Mouse (Mus musculus): ENCODE measurements around the gene Ahr. TPM values are rescaled to one million over a fixed set of nuclear protein-coding genes. Genes with fewer than 3 reads are reported as not detected.

The Ahr gene
- polyA plus RNA-seq, 1 experiment from 2014 or later = 7.6 TPM

DNA sequence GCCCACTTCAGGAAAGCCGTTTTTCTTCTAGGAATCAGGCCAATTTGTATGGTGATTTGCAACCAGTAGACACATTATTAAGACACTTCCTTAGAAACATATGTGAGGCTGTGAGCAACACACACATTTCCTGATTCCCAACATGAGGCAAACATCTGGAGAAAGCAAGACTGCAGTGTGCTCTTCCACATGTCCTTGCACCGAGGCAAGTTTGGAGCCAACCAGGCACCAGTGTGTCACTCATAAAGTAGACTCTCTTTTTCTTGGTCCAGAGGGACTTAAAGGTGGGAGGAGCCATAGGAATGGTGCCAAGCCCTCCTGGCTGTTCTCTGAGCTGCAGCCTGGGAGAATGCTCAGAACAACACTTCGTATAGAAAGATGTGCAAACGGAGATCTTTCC is 39.6 kb downstream of the Ahr start:
- H3K9me3 ChIP-seq = no peaks in the 10 kb centered on the region
- H3K27me3 ChIP-seq = no peaks in the 10 kb centered on the region
- peak; percentile 92 for ATAC-seq (ENCODE audit: low FRiP score, low read depth)
- H3K4me3 ChIP-seq = no peak overlapping the region
- no peaks in the 10 kb centered on the region for H3K36me3 ChIP-seq
- no peak overlapping the region for H3K4me2 ChIP-seq (replicated peaks)
- WGBS = 21% methylated on average over 4 of the region's 4 CpGs
- peaks cover 16% of the 10 kb centered on the region for H3K4me1 ChIP-seq
- no peak overlapping the region for H3K27ac ChIP-seq
- no peak overlapping the region for H3K9ac ChIP-seq

DNA sequence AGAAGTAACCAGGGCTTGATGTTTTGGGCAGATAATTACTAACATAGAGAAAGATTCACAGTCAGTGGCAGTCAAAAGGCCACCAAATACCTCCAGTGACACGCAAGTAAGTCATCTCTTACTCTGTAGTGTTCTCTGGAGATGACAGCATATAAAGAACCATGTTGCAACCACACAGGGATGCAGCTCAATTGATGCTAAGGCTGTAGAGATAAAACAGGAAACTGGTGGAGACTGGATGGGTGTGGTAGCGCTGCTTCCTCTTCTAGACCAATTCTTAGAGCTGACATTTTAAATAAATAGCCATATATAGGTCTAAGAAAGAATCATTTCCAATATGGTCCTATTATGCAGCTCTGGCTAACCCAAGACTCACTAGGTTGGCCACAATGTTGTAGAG is 54.1 kb downstream of the Ahr start:
- Histone ChIP-seq H3K4me3 (no peak overlapping the region), H3K27me3 (no peaks in the 10 kb centered on the region)
- WGBS = 85% methylated on average over 2 of the region's 2 CpGs

DNA sequence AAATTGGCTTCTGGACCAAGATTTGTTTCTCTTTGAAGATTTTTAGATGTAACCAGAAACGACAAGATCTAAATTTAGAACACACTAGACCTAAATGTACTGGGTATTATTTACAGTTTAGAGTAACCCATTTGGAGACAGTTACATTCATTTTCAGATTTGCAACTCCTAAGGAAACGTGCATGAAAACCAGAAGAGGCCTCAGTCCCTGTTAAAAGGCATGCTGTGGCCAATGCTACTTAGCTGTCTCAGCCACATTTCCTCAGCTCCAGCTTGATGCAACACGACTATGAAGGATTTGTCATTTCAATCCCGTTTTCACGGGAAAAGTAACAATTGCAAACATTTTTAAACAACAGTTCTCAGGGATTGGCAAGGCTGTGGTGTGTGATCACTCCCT is 55.9 kb downstream of the Ahr start:
- no peaks in the 10 kb centered on the region for H3K36me3 ChIP-seq
- no peaks in the 10 kb centered on the region for H3K27me3 ChIP-seq
- WGBS = 40% methylated on average over 5 of the region's 5 CpGs
- no peaks in the 10 kb centered on the region for H3K9me3 ChIP-seq
- peaks cover 5% of the 10 kb centered on the region for H3K4me1 ChIP-seq
- no peak overlapping the region for H3K27ac ChIP-seq
- H3K4me2 ChIP-seq (replicated peaks) = no peak overlapping the region
- no peak overlapping the region for H3K9ac ChIP-seq
- no peak overlapping the region for H3K4me3 ChIP-seq
- no peak for ATAC-seq (ENCODE audit: low FRiP score, low read depth)

More for the DNA sequence above, 54.1 kb downstream of the Ahr start:
- H3K27ac ChIP-seq = no peak overlapping the region
- ATAC-seq (ENCODE audit: low FRiP score, low read depth) = no peak
- H3K9ac ChIP-seq = no peak overlapping the region
- no peaks in the 10 kb centered on the region for H3K9me3 ChIP-seq
- no peak overlapping the region for H3K4me2 ChIP-seq (replicated peaks)
- peaks cover 5% of the 10 kb centered on the region for H3K4me1 ChIP-seq
- H3K36me3 ChIP-seq = no peaks in the 10 kb centered on the region

DNA sequence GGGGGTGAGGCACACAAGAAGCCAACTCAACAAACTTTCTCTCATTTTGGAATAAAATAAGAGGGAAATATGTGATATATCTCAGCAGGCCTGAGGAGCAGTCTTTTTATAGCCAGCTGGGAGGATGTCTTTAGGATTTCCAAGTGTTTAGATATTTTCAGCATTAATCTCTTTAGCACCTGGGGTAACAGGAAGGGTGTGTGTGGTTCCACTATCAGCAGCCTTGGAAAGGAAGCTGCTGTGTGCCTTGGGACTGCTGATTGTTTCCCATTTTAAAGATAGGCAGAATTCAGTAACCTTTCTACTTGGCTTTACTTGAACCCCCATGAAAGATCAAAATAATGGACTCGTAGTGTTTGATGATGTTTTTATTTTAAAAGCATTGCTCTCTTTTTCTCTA is 71.4 kb downstream of the Ahr start:
- no peak overlapping the region for H3K9ac ChIP-seq
- WGBS = 87% methylated on average over 1 of the region's 1 CpGs
- no peak overlapping the region for H3K4me2 ChIP-seq (replicated peaks)
- no peaks in the 10 kb centered on the region for H3K27me3 ChIP-seq
- H3K4me1 ChIP-seq = 0 out of 2 replicates have a peak, but pooled peaks cover 4% of the 10 kb centered on the region
- no peak for ATAC-seq (ENCODE audit: low FRiP score, low read depth)
- no peak overlapping the region for H3K4me3 ChIP-seq
- no peaks in the 10 kb centered on the region for H3K9me3 ChIP-seq
- no peak overlapping the region for H3K27ac ChIP-seq
- no peaks in the 10 kb centered on the region for H3K36me3 ChIP-seq

DNA sequence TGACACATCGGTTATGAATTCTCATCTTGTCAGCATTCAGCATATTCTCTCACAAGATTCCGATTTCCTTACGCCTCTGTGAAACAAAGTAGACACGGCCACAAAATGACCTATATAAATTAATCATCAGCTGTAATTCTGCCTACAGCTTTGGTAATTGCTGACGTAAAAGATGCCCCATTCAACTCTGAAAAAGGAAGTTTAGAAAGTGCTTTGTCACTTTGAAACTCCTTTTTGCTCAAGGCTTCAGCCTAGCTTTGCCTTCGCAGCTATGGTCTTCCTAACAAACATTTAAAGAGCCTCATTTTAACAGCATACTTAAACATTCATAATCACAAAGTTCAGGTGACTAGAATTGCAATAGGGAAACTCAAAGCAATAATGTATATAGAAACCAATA is 72.2 kb downstream of the Ahr start:
- 0 out of 2 replicates have a peak, but pooled peaks cover 4% of the 10 kb centered on the region for H3K4me1 ChIP-seq
- no peak overlapping the region for H3K27ac ChIP-seq
- no peak overlapping the region for H3K4me3 ChIP-seq
- no peak for ATAC-seq (ENCODE audit: low FRiP score, low read depth)
- H3K4me2 ChIP-seq (replicated peaks) = no peak overlapping the region
- WGBS = 78% methylated on average over 6 of the region's 6 CpGs
- H3K27me3 ChIP-seq = no peaks in the 10 kb centered on the region
- no peaks in the 10 kb centered on the region for H3K36me3 ChIP-seq
- H3K9ac ChIP-seq = no peak overlapping the region
- H3K9me3 ChIP-seq = no peaks in the 10 kb centered on the region

DNA sequence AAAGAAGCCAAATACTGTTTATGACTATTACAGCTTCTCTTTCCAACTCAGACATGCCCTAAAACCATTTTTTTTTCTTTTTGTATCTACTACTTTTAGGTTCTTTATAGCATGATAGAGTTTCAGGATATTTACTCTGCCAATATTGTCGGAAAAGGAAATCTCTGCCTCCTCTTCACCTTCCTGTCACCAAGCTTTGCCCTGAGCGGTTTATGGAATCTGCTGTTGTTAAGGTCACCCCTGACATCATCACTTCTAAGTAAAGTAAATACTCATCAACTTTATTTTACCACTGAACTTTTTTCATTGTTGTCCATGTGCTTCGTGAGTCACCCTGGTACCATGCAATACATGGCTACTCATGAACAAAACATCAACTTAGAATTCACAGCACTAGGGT is 75.2 kb downstream of the Ahr start:
- Histone ChIP-seq H3K4me2 (replicated peaks) (no peak overlapping the region), H3K9ac (no peak overlapping the region), H3K4me1 (no peaks in the 10 kb centered on the region), H3K27ac (no peak overlapping the region), H3K9me3 (no peaks in the 10 kb centered on the region), H3K4me3 (no peak overlapping the region), H3K36me3 (no peaks in the 10 kb centered on the region), H3K27me3 (no peaks in the 10 kb centered on the region)
- no peak for ATAC-seq (ENCODE audit: low FRiP score, low read depth)
- WGBS = 83% methylated on average over 3 of the region's 3 CpGs
